Mouse (Mus musculus): ENCODE data around the gene Ralb.

- TF ChIP-seq CTCF (IDR thresholded peaks at IDR 0.05; ENCODE audit: control insufficient read depth, insufficient read depth, low read length), result no peak
- TF ChIP-seq POLR2A (IDR thresholded peaks at IDR 0.05; ENCODE audit: borderline replicate concordance, control insufficient read depth, low read depth, low read length), result no peak
Observed at GRCm38 (mm10) chr1:119471793-119472396, 32.7 kb downstream of the Ralb start.
